Mouse (Mus musculus) monocyte, adult 5-6 weeks (primary cell): Measurements from ENCODE around the gene Pidd1. TPM values are rescaled to one million over a fixed set of nuclear protein-coding genes. Genes with fewer than 3 reads are reported as not detected.

Source experiments
- ATAC-seq: fragments of 153-309, 156-312 bp; replicated peaks from 2 replicates; pipeline ENCODE4 v1.8.0; 2017; ENCODE audit warnings: mild to moderate bottlenecking; ENCODE audit not compliant: low TSS enrichment, insufficient number of reproducible peaks, severe bottlenecking, poor library complexity, low FRiP score
- total RNA-seq: library from RNA; stranded (forward); fragments of 200-1000, 200-491, 200-594 nt; gene quantifications from 3 replicates; pipeline ENCODE4 v1.2.3, GENCODE M21; 2017

The Pidd1 gene
- total RNA-seq, 1 experiment from 2014 or later, result 4.5 TPM

- peak; percentile 62; the same call in 1 of the 2 replicates for ATAC-seq
Observed at GRCm38 (mm10) chr7:141475011-141475804, 31.4 kb upstream of the Pidd1 start, which contains the start of the genes Polr2l and Tspan4. Gene Polr2l (minus strand): TSS chr7:141475132. Gene Tspan4 (plus strand): TSS chr7:141475240.

- ATAC-seq, result no peak
Observed at GRCm38 (mm10) chr7:141474160-141474559, 30.3 kb upstream of the Pidd1 start.

- ATAC-seq, result no peak
Observed at GRCm38 (mm10) chr7:141472763-141473162, 28.9 kb upstream of the Pidd1 start.

GRCm38 (mm10) chr7:141472226-141472625 is 28.4 kb upstream of the Pidd1 start:
- ATAC-seq, result no peak

- no peak for ATAC-seq
Observed at GRCm38 (mm10) chr7:141471236-141471635, 27.4 kb upstream of the Pidd1 start.

GRCm38 (mm10) chr7:141470637-141470944 is 26.8 kb upstream of the Pidd1 start:
- ATAC-seq, result no peak

- no peak for ATAC-seq
Observed at GRCm38 (mm10) chr7:141469901-141470636, 26.2 kb upstream of the Pidd1 start.

GRCm38 (mm10) chr7:141469352-141469751 is 25.5 kb upstream of the Pidd1 start:
- ATAC-seq, result no peak

- ATAC-seq, result peak; percentile 21
Observed at GRCm38 (mm10) chr7:141468522-141469211, 24.8 kb upstream of the Pidd1 start.

GRCm38 (mm10) chr7:141468164-141468521 is 24.3 kb upstream of the Pidd1 start:
- no peak for ATAC-seq

GRCm38 (mm10) chr7:141467230-141468030 is 23.6 kb upstream of the Pidd1 start, which contains the start of gene Cd151:
Gene Cd151 (plus strand): TSS chr7:141467392.
- peak; percentile 28 for ATAC-seq

- no peak for ATAC-seq
Observed at GRCm38 (mm10) chr7:141466607-141467148, 22.9 kb upstream of the Pidd1 start.

GRCm38 (mm10) chr7:141466045-141466394 is 22.2 kb upstream of the Pidd1 start:
- no peak for ATAC-seq

GRCm38 (mm10) chr7:141465388-141466044 is 21.7 kb upstream of the Pidd1 start:
- no peak for ATAC-seq

- no peak for ATAC-seq
Observed at GRCm38 (mm10) chr7:141464603-141465201, 20.9 kb upstream of the Pidd1 start.

GRCm38 (mm10) chr7:141463824-141464602 is 20.2 kb upstream of the Pidd1 start:
- ATAC-seq, result no peak

GRCm38 (mm10) chr7:141462333-141462821 is 18.6 kb upstream of the Pidd1 start:
- no peak for ATAC-seq
